Comparison of ENCODE assay signal across 21 mouse cellular contexts in the genomic region with DNA sequence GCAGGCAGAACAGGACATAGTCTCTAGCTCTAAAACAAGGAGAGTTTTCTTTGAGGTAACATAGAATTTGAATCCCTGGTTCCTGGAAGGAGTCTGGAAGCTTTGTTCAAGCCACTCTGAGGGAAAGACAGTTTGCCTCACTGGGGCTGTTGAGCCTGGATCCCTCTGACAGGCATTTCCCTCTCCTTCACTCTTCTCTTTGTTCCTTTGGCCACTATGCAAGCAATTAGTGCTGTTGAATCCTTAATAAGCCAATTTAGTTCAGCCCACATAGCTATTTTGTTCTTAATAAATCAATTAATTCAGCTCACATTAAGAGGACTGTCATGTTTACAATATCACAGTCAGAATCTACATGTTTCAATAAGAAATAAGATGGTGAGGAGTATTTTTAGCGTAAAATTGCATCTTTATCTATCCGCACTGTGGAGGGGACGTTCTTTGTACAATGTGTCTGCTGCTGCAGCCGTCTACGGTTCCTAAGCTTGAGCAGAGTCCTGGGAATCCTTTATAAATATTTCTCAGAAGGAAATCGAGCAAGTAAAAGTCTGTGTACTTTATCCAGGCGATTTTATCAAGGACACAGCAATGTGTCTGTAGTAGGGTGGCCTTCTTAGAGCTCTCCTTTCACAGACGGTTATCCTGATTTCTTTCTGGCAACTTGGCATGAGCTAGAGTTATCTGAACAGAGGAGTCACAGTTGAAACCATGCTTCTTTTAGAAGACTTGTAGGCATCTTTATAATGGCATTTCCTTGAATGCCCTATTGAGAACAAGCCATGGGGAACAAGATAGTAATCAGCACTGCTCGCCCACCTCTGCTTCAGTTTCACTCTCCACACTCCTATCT.
DNase-seq lines count a peak whose midpoint lies in the region; ATAC-seq lines count a peak whose summit lies in the region.
"Had no signal": no experiment of that assay in that cellular context is flagged by ENCODE, and none has a peak within 500 bp of the region (broad histone marks: within the 10 kb centered on the region; RNA-seq: fewer than 3 reads in every experiment).

No protein-coding gene starts in this region.

- H3K27me3 ChIP-seq in midbrain, embryonic 12.5 days: no peaks in the 10 kb centered on the region
- no peaks in the 10 kb centered on the region for H3K27me3 ChIP-seq in midbrain, embryonic 10.5 days (ENCODE audit: low read depth, poor library complexity, severe bottlenecking)
- no peaks in the 10 kb centered on the region for H3K27me3 ChIP-seq in forebrain, embryonic 12.5 days
- H3K27me3 ChIP-seq in midbrain, embryonic 14.5 days (ENCODE audit: control insufficient read depth, insufficient read depth, low read length): no peaks in the 10 kb centered on the region
- no peaks in the 10 kb centered on the region for H3K27me3 ChIP-seq in liver, embryonic 12.5 days (replicated peaks)
- H3K27me3 ChIP-seq: heart, embryonic 15.5 days; neural tube, embryonic 15.5 days; Patski had no signal

- no peaks in the 10 kb centered on the region for H3K4me1 ChIP-seq in midbrain, embryonic 12.5 days
- no peaks in the 10 kb centered on the region for H3K4me1 ChIP-seq in midbrain, embryonic 10.5 days
- peaks cover 5% of the 10 kb centered on the region; the same call in 1 of the 2 replicates for H3K4me1 ChIP-seq in forebrain, embryonic 12.5 days
- H3K4me1 ChIP-seq in midbrain, embryonic 14.5 days (ENCODE audit: control insufficient read depth, insufficient read depth, low read length): 0 out of 2 replicates have a peak, but pooled peaks cover 5% of the 10 kb centered on the region
- H3K4me1 ChIP-seq in liver, embryonic 12.5 days: no peaks in the 10 kb centered on the region
- H3K4me1 ChIP-seq: heart, embryonic 15.5 days; limb, embryonic 10.5 days; neural tube, embryonic 15.5 days had no signal

- H3K27ac ChIP-seq in midbrain, embryonic 12.5 days (replicated peaks): no peak overlapping the region
- H3K27ac ChIP-seq in midbrain, embryonic 10.5 days (replicated peaks): no peak overlapping the region
- H3K27ac ChIP-seq in forebrain, embryonic 12.5 days: peak overlapping the region; percentile 42
- no peak overlapping the region for H3K27ac ChIP-seq in midbrain, embryonic 14.5 days (replicated peaks; ENCODE audit: low read depth, low read length)
- H3K27ac ChIP-seq in liver, embryonic 12.5 days: no peak overlapping the region
- H3K27ac ChIP-seq: heart, embryonic 15.5 days; kidney, postnatal 0 days; limb, embryonic 10.5 days; macrophage; neural tube, embryonic 15.5 days had no signal

- DNase-seq in midbrain, embryonic 10.5 days (ENCODE audit: low spot score): no peak
- DNase-seq in midbrain, embryonic 14.5 days: peak; percentile 13
- no peak for DNase-seq in kidney, postnatal 36 days
- DNase-seq in adrenal gland, postnatal 36 days: no peak
- DNase-seq: adrenal gland, adult 2 months; cerebellum, adult 9-10 months; heart, postnatal 36 days; kidney, adult 18-20 months; liver; right cerebral cortex, postnatal 25 days; spleen, adult 18-20 months had no signal

- WGBS in midbrain, embryonic 12.5 days: 73% methylated on average over 9 of the region's 9 CpGs
- WGBS in midbrain, embryonic 10.5 days: 79% methylated on average over 9 of the region's 9 CpGs
- WGBS in forebrain, embryonic 12.5 days: 28% methylated on average over 9 of the region's 9 CpGs
- WGBS in midbrain, embryonic 14.5 days: 60% methylated on average over 9 of the region's 9 CpGs
- WGBS in liver, embryonic 12.5 days (ENCODE audit: insufficient replicate concordance): 69% methylated on average over 9 of the region's 9 CpGs

- H3K4me2 ChIP-seq in midbrain, embryonic 12.5 days (replicated peaks): no peak overlapping the region
- 0 out of 2 replicates have a peak overlapping the region, but pooled peaks have one; percentile 2 for H3K4me2 ChIP-seq in forebrain, embryonic 12.5 days
- H3K4me2 ChIP-seq in midbrain, embryonic 14.5 days (ENCODE audit: low read length): no peak overlapping the region
- no peak overlapping the region for H3K4me2 ChIP-seq in liver, embryonic 12.5 days
- H3K4me2 ChIP-seq: heart, embryonic 15.5 days; neural tube, embryonic 15.5 days had no signal

- H3K36me3 ChIP-seq in midbrain, embryonic 12.5 days: no peaks in the 10 kb centered on the region
- H3K36me3 ChIP-seq in midbrain, embryonic 10.5 days: no peaks in the 10 kb centered on the region
- H3K36me3 ChIP-seq in forebrain, embryonic 12.5 days (replicated peaks): no peaks in the 10 kb centered on the region
- H3K36me3 ChIP-seq in midbrain, embryonic 14.5 days (ENCODE audit: control insufficient read depth, insufficient read depth, low read length): no peaks in the 10 kb centered on the region
- no peaks in the 10 kb centered on the region for H3K36me3 ChIP-seq in liver, embryonic 12.5 days
- H3K36me3 ChIP-seq: heart, embryonic 15.5 days; limb, embryonic 10.5 days; neural tube, embryonic 15.5 days had no signal

- 0 out of 2 replicates have a peak, but pooled peaks have one; percentile 54 for ATAC-seq in midbrain, embryonic 12.5 days (ENCODE audit: low FRiP score, low read depth)
- ATAC-seq in forebrain, embryonic 12.5 days (ENCODE audit: low FRiP score): peak; percentile 88
- no peak for ATAC-seq in midbrain, embryonic 14.5 days (ENCODE audit: low FRiP score, low TSS enrichment)
- no peak for ATAC-seq in liver, embryonic 12.5 days
- ATAC-seq: inflammation-experienced regulatory T-cells, adult 6 months; Patski had no signal

- no peak overlapping the region for H3K4me3 ChIP-seq in midbrain, embryonic 12.5 days
- H3K4me3 ChIP-seq in midbrain, embryonic 10.5 days: no peak overlapping the region
- H3K4me3 ChIP-seq in forebrain, embryonic 12.5 days (replicated peaks): no peak overlapping the region
- H3K4me3 ChIP-seq in midbrain, embryonic 14.5 days (replicated peaks; ENCODE audit: low read depth, low read length): no peak overlapping the region
- H3K4me3 ChIP-seq in liver, embryonic 12.5 days: no peak overlapping the region
- H3K4me3 ChIP-seq: heart, embryonic 15.5 days; limb, embryonic 10.5 days; neural tube, embryonic 15.5 days had no signal

- H3K9ac ChIP-seq in midbrain, embryonic 12.5 days (replicated peaks): no peak overlapping the region
- H3K9ac ChIP-seq in forebrain, embryonic 12.5 days: no peak overlapping the region
- H3K9ac ChIP-seq in midbrain, embryonic 14.5 days (replicated peaks; ENCODE audit: low read length): no peak overlapping the region
- no peak overlapping the region for H3K9ac ChIP-seq in liver, embryonic 12.5 days
- H3K9ac ChIP-seq: heart, embryonic 15.5 days; neural tube, embryonic 15.5 days had no signal

- no peaks in the 10 kb centered on the region for H3K9me3 ChIP-seq in midbrain, embryonic 12.5 days
- H3K9me3 ChIP-seq in midbrain, embryonic 10.5 days (replicated peaks): no peaks in the 10 kb centered on the region
- H3K9me3 ChIP-seq in forebrain, embryonic 12.5 days: no peaks in the 10 kb centered on the region
- no peaks in the 10 kb centered on the region for H3K9me3 ChIP-seq in midbrain, embryonic 14.5 days (ENCODE audit: control insufficient read depth, low read length)
- no peaks in the 10 kb centered on the region for H3K9me3 ChIP-seq in liver, embryonic 12.5 days (replicated peaks)
- H3K9me3 ChIP-seq: heart, embryonic 15.5 days; limb, embryonic 10.5 days; neural tube, embryonic 15.5 days had no signal

Comparison
In these comparisons a context has a peak if more than half of its experiments do, and no peak if none do; other contexts are left out.
1. ATAC-seq: peak in midbrain, embryonic 12.5 days (single experiment) and forebrain, embryonic 12.5 days (single experiment); none in midbrain, embryonic 14.5 days (single experiment) and liver, embryonic 12.5 days (single experiment).